Mouse (Mus musculus) layer of hippocampus, adult 8-10 months (tissue): ENCODE measurements around the gene Wdr43. TPM values are rescaled to one million over a fixed set of nuclear protein-coding genes. Genes with fewer than 3 reads are reported as not detected.

ENCODE experiments used
- DNase-seq, 2 experiments: peaks; one replicate each; pipeline ENCODE4 v3.0.0; 2022; ENCODE audit warnings: low spot score in 2 of 2
- total RNA-seq, 4 experiments: library from RNA; stranded (reverse); gene quantifications; 2 replicates each; pipeline ENCODE4 v1.2.4; 2022

The Wdr43 gene
- total RNA-seq, 4 experiments from 2014 or later, result 28.2 to 36.9 (median 32.6) TPM

DNA sequence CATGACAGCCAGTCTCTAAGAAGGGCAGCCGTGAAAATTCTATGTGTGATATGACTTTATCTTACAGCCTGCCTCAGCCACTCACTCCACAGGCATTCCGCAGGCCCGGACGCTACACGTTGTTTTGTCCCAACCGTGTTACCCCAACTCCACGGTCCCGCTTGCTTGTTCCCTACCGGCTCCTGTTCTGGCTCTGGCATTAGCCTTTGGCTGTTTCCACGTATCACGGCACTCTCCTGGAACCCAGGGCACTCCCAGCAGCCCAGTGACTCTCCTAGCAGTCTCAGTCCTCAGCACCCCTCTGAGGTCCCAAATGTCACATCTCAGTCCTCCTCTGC is 82.9 kb downstream of the Wdr43 start:
- no peak for DNase-seq

- no peak for DNase-seq
Measured at GRCm38 (mm10) chr17:71705113-71705512, 89.4 kb downstream of the Wdr43 start.

GRCm38 (mm10) chr17:71705550-71706480 is 90.1 kb downstream of the Wdr43 start:
- DNase-seq, result no peak

DNA sequence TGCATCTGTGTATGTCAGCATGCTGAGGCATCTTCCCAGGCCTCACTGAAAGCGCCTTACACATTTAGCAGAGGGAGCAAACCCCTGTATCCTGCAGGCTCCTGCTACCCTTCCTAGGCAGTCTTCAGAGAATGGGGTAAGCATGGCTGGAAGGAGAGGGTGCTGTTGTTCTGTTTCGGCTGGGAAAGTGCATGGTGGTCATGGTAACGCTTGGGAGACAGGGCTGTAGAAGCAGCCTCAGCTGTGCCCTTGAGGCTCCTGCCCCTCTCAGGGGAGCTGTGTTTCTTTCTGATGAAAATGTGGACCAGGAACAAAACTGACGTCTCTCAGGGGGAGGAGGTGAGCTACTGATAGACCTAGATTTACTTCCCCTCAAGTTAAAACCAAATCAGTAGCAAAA is 92.0 kb downstream of the Wdr43 start:
- no peak for DNase-seq

Other genes starting within 250 kb of the Wdr43 start
- gene Gm4707, start 156.0 kb upstream of the Wdr43 start, total RNA-seq, result 1 to 10 TPM; 1.7 to 3.8 (median 2.7) TPM
- gene Smchd1, start 140.6 kb upstream of the Wdr43 start, total RNA-seq, result 10 to 100 TPM; 30.3 to 34.7 (median 33.9) TPM
- under 1 TPM; 0.37 to 0.73 (median 0.64) TPM for gene Ndc80, start 89.0 kb upstream of the Wdr43 start, total RNA-seq
- gene Spdya, start 63.8 kb upstream of the Wdr43 start, total RNA-seq, result 1 to 10 TPM; 1.1 to 2.4 (median 2.1) TPM
- gene Togaram2, start 57.4 kb downstream of the Wdr43 start, total RNA-seq, result 1 to 10 TPM; 2.3 to 5.6 (median 2.5) TPM
- under 1 TPM; 0.09 to 0.27 (median 0.17) TPM for gene Pcare, start 137.0 kb downstream of the Wdr43 start, total RNA-seq
- 10 to 100 TPM; 78.0 to 95.5 (median 87.4) TPM for gene Clip4, start 152.6 kb downstream of the Wdr43 start, total RNA-seq